Mouse (Mus musculus): ENCODE measurements around the gene Gm960.

DNA sequence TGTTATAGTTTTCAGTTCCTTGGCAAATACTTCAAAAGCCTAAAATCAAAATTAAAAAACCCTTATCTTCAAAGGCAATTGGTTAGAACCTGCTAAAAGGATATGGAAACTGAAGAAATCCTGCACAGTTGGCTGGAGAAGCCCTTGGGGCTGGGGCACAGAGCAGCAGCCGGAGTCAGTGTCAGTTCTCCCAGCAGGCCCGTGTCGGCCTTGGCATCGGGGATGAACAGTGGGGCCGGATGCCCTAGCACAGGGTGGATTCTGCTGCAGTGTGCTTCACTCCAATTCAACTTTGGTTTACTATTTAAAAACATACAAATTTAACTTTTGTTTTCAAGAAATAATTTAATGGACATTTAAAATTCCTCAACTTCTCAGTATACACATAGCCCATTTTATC is 40.3 kb downstream of the Gm960 start:
- TF ChIP-seq CTCF (IDR thresholded peaks at IDR 0.05; ENCODE audit: low read depth) (no peak), EP300 (IDR thresholded peaks at IDR 0.05; ENCODE audit: low read depth) (no peak)

All from liver, embryonic 14.5 days (tissue).